Mouse (Mus musculus): Measurements from ENCODE around the gene Cep164.

DNA sequence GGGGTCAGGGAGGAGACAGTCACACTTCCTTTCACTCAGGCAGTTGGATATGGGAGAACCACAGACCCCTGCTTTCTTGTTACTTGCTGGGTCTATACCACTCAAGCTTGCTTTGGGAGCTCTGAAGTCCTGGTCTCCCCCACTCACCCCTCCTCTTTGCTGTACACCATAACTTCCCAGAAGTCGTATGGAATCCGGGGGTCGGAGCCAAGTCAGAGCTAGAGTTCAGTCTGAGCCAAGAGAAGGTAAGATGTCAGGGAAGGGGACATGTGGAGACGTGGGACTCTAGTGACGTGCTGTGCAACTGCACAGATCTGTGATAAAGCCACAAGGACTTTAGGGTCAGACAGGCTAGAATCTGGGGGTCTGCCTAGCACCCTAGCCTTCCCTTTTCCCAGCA is 11.8 kb upstream of the Cep164 start:
- no peak for TF ChIP-seq CTCF (IDR thresholded peaks at IDR 0.05; ENCODE audit: low read depth, low read length)
- no peak for TF ChIP-seq POLR2A (IDR thresholded peaks at IDR 0.05; ENCODE audit: borderline replicate concordance, low read depth, low read length)

All from bone marrow macrophage, adult 2 months (primary cell).